Mouse (Mus musculus): ENCODE measurements around the gene Hist3h2ba.

Hist3h2ba gene

GRCm38 (mm10) chr11:58938322-58939087 is 10.2 kb upstream of the Hist3h2ba start, which contains the start of gene Rnf187:
Rnf187 (minus strand) TSS chr11:58938916.
- DNase-seq (ENCODE audit: low spot score in 2 of 2): peak; percentile 86

GRCm38 (mm10) chr11:58939088-58939439 is 9.7 kb upstream of the Hist3h2ba start:
- DNase-seq (ENCODE audit: low spot score in 2 of 2): no peak

GRCm38 (mm10) chr11:58944136-58944535 is 4.6 kb upstream of the Hist3h2ba start:
- no peak for DNase-seq (ENCODE audit: low spot score in 2 of 2)

- no peak for DNase-seq (ENCODE audit: low spot score in 2 of 2)
Observed at GRCm38 (mm10) chr11:58947306-58947705, 1.4 kb upstream of the Hist3h2ba start.

- no peak for DNase-seq (ENCODE audit: low spot score in 2 of 2)
Observed at GRCm38 (mm10) chr11:58947798-58948528, 757 bp upstream of the Hist3h2ba start.

GRCm38 (mm10) chr11:58949480-58950431 is 1.0 kb downstream of the Hist3h2ba start:
- DNase-seq (ENCODE audit: low spot score in 2 of 2): no peak

- no peak for DNase-seq (ENCODE audit: low spot score in 2 of 2)
Observed at GRCm38 (mm10) chr11:58951210-58951609, 2.5 kb downstream of the Hist3h2ba start.

- no peak for DNase-seq (ENCODE audit: low spot score in 2 of 2)
Observed at GRCm38 (mm10) chr11:58953351-58954169, 4.8 kb downstream of the Hist3h2ba start.

GRCm38 (mm10) chr11:58954170-58954419 is 5.4 kb downstream of the Hist3h2ba start:
- DNase-seq (ENCODE audit: low spot score in 2 of 2): peak in 1 of 2 experiments; percentile 30

GRCm38 (mm10) chr11:58954420-58955142 is 5.9 kb downstream of the Hist3h2ba start, which contains the start of the genes Hist3h2a and Trim17:
Hist3h2a (plus strand) TSS chr11:58954685.
Trim17 (plus strand) TSS chr11:58954685.
- peak; percentile 82 to 83 for DNase-seq (ENCODE audit: low spot score in 2 of 2)

GRCm38 (mm10) chr11:58955143-58955867 is 6.6 kb downstream of the Hist3h2ba start:
- no peak for DNase-seq (ENCODE audit: low spot score in 2 of 2)

- no peak for DNase-seq (ENCODE audit: low spot score in 2 of 2)
Observed at GRCm38 (mm10) chr11:58955868-58956257, 7.1 kb downstream of the Hist3h2ba start.

GRCm38 (mm10) chr11:58957226-58957914 is 8.7 kb downstream of the Hist3h2ba start:
- no peak for DNase-seq (ENCODE audit: low spot score in 2 of 2)

GRCm38 (mm10) chr11:58958536-58958935 is 9.8 kb downstream of the Hist3h2ba start:
- DNase-seq (ENCODE audit: low spot score in 2 of 2): no peak

- no peak for DNase-seq (ENCODE audit: low spot score in 2 of 2)
Observed at GRCm38 (mm10) chr11:58959186-58959825, 10.6 kb downstream of the Hist3h2ba start.

GRCm38 (mm10) chr11:58959921-58960465 is 11.3 kb downstream of the Hist3h2ba start:
- DNase-seq (ENCODE audit: low spot score in 2 of 2): peak in 1 of 2 experiments; percentile 60

- no peak for DNase-seq (ENCODE audit: low spot score in 2 of 2)
Observed at GRCm38 (mm10) chr11:58961364-58962177, 12.9 kb downstream of the Hist3h2ba start.
